Mouse (Mus musculus) hindbrain, embryonic 11.5 days (tissue): ENCODE data around the gene Hivep3. TPM values are rescaled to one million over a fixed set of nuclear protein-coding genes. Genes with fewer than 3 reads are reported as not detected.

Experiments
- ATAC-seq: fragments of 200-750 bp; cut with Nextera tagmentation; 2 replicates; pipeline ENCODE4 v1.8.0; 2017; ENCODE audit warnings: mild to moderate bottlenecking, moderate TSS enrichment, moderate library complexity; ENCODE audit not compliant: low FRiP score
- DNase-seq: peaks from one replicate; pipeline ENCODE4 v3.0.0-alpha.2; 2015; ENCODE audit warnings: low spot score
- H3K27ac ChIP-seq: fragments of 300-500 bp; sonication (generic); 2 replicates; pipeline ENCODE4 v1.5.1; 2014; ENCODE audit warnings: mild to moderate bottlenecking, low read depth, low read length
- H3K27me3 ChIP-seq: fragments of 300-500 bp; sonication (generic); 2 replicates; pipeline ENCODE4 v1.6.1; 2014; ENCODE audit warnings: mild to moderate bottlenecking, low read length, moderate library complexity, mixed read lengths; ENCODE audit not compliant: control insufficient read depth, insufficient read depth
- H3K36me3 ChIP-seq: fragments of 300-500 bp; sonication (generic); 2 replicates; pipeline ENCODE4 v1.6.1; 2014; ENCODE audit warnings: mild to moderate bottlenecking, low read length, moderate library complexity, mixed read lengths; ENCODE audit not compliant: control insufficient read depth, insufficient read depth
- H3K4me1 ChIP-seq: fragments of 300-500 bp; sonication (generic); replicated peaks from 2 replicates; pipeline ENCODE4 v1.6.1; 2014; ENCODE audit warnings: low read length, mixed read lengths; ENCODE audit not compliant: control insufficient read depth, insufficient read depth
- H3K4me2 ChIP-seq: fragments of 300-500 bp; sonication (generic); replicated peaks from 2 replicates; pipeline ENCODE4 v1.6.1; 2014; ENCODE audit warnings: mild to moderate bottlenecking, low read depth, low read length
- H3K4me3 ChIP-seq: fragments of 300-500 bp; sonication (generic); 2 replicates; pipeline ENCODE4 v1.5.1; 2014; ENCODE audit warnings: low read depth, low read length
- H3K9ac ChIP-seq: fragments of 300-500 bp; sonication (generic); 2 replicates; pipeline ENCODE4 v1.6.1; 2014; ENCODE audit warnings: low read depth, low read length
- H3K9me3 ChIP-seq: fragments of 300-500 bp; sonication (generic); 2 replicates; pipeline ENCODE4 v1.6.1; 2016; ENCODE audit warnings: low read length; ENCODE audit not compliant: control insufficient read depth
- WGBS: fragments of 180-500 bp; shearing (Covaris S2); extraction: QIAGEN DNeasy Blood & Tissue Kit; methylation state at CpG from one replicate; pipeline ENCODE4 v1.1.7; 2014; 5-methylcytosine and 5-hydroxymethylcytosine counted together
- polyA plus RNA-seq: library from polyadenylated mRNA; unstranded; fragments of >200 nt; fragmentation: Nextera tagmentation; extraction: Ambion mirVana; gene quantifications from 2 replicates; pipeline ENCODE4 v1.2.1, GENCODE M21; 2014

Gene Hivep3
- polyA plus RNA-seq, 1 experiment from 2014 or later, result 1.8 TPM

DNA sequence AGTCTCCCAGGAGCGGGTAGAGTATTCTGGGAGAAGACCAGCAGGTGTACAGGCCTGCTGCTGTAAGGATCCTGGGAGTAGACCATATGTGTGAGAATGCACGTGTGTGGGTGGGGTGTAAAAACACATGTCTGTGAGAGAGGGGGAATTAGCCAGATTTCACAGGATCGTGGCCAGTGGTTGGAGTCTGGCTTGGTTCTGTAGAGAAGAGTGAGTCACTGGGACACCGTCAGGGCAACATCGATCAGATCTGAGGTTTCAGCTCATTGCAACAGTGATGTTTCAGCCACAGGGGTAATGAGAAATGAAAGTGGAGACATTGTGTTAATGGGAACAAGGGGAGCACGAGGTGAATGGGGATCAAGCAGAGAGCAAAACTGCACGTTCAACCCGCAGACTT, 189.4 kb downstream of the Hivep3 start:
- Histone ChIP-seq H3K36me3 (no peaks in the 10 kb centered on the region), H3K27me3 (no peaks in the 10 kb centered on the region), H3K9ac (no peak overlapping the region), H3K4me2 (no peak overlapping the region), H3K27ac (no peak overlapping the region), H3K9me3 (no peaks in the 10 kb centered on the region), H3K4me1 (no peaks in the 10 kb centered on the region), H3K4me3 (no peak overlapping the region)
- DNase-seq, result no peak
- ATAC-seq, result no peak
- 93% methylated on average over 8 of the region's 8 CpGs for WGBS

DNA sequence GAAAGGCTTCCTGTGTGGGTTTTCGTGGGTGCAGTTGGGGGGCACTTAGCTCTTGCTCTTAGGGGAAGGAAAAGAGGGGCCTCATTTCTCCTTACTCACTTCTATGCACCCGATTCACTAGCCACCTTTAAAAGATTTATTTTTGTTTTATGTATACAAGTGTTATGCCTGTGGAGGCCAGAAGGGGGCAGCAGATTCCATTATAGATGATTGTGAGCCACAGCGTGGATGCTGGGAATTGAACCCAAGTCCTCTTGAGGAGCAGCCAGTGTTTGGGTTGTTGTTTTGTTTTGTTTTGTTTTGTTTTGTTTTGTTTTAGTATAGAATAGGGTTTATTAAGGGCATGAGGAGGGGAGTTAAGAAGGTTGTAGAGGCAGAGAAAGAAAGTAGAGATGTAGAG, 189.8 kb downstream of the Hivep3 start:
- DNase-seq (no peak), ATAC-seq (no peak)
- Histone ChIP-seq H3K27ac (no peak overlapping the region), H3K27me3 (no peaks in the 10 kb centered on the region), H3K4me3 (no peak overlapping the region), H3K9ac (no peak overlapping the region), H3K4me2 (no peak overlapping the region), H3K36me3 (no peaks in the 10 kb centered on the region), H3K4me1 (no peaks in the 10 kb centered on the region), H3K9me3 (no peaks in the 10 kb centered on the region)
- WGBS, result 86% methylated on average over 3 of the region's 3 CpGs

DNA sequence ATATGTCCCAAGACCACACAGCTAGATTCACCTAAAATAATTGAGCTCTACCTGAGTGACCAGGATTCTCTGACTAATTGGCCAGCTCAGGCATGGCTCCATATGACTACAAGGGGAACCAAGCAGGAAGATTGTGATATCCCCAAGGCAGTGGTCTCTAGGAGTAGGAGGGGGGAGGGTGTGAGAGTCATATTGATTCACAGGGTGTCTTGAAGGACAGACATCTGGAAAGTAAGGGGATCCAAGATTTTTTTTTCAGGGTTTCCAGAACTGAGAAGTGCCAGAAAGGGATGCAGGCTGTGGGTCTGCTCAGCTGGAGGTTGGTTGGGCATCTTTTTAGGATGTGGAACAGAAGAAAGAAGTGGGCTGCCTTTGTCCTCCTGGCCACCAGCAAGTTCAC, 191.5 kb downstream of the Hivep3 start:
- H3K4me1 ChIP-seq, result no peaks in the 10 kb centered on the region
- DNase-seq (no peak), ATAC-seq (no peak)
- H3K36me3 ChIP-seq, result no peaks in the 10 kb centered on the region
- no peaks in the 10 kb centered on the region for H3K9me3 ChIP-seq
- no peak overlapping the region for H3K4me2 ChIP-seq
- H3K4me3 ChIP-seq, result no peak overlapping the region
- no peak overlapping the region for H3K9ac ChIP-seq
- no peak overlapping the region for H3K27ac ChIP-seq
- H3K27me3 ChIP-seq, result no peaks in the 10 kb centered on the region

DNA sequence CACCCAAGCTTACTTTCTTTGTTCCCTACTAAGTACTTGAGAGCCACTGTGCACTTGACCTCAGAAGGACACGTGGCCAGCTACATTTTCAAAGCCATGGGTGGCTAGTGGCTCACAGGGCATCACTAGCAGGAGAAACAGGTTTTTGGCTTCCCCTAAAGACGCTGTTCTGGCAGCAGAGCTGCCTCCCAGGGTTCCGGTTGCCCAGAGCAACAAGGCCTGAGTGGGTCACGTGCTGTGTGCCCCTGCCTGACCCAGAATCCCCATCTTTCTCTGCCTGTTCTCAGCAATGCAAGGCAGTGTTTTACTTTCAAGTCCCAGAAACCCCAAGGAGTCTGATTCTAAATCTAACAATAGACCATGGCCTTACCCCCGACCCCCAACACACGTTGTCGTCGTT, 198.3 kb downstream of the Hivep3 start:
- Histone ChIP-seq H3K4me3 (no peak overlapping the region), H3K27me3 (no peaks in the 10 kb centered on the region), H3K4me1 (no peaks in the 10 kb centered on the region; the same call in 1 of the 2 replicates), H3K9ac (no peak overlapping the region), H3K4me2 (no peak overlapping the region), H3K9me3 (no peaks in the 10 kb centered on the region), H3K36me3 (no peaks in the 10 kb centered on the region), H3K27ac (0 out of 2 replicates have a peak overlapping the region, but pooled peaks have one; percentile 24)
- WGBS, result 28% methylated on average over 8 of the region's 8 CpGs
- DNase-seq (peak; percentile 57), ATAC-seq (peak; percentile 79)

DNA sequence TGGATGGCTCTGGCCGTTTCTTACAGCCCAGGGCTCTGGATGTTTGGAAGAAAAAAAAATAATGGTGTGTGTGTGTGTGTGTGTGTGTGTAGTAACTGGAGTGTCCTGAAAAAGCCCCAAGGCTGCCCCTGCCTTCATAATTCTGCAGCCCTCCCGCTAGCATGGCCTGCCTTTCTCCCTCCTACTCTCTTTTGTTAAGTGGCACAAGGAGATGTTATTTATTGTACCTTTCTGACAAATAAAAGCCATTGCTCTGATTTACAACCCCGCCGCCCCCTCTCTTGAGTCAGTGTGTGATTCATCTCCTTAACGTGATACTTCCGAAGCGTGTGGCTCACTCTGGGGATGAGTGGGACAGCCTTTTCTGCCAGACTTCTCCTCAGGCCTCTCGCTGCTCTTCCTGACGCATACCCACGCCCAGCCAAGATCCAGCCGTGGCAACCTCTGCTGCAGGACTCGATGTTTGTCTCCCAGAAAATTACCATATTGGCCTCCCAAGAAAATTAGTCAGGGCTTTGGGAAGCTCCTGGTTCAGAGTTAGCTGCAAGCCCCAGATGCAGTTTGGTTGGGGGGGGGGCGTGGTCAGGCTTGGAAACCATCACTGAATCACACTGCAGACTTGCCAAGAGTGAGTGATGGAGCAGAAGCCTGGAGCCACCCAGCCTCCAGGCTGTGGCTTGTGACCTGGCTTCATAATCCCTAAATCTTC, 199.1 kb downstream of the Hivep3 start:
- no peak overlapping the region for H3K4me2 ChIP-seq
- no peak overlapping the region for H3K4me3 ChIP-seq
- H3K4me1 ChIP-seq, result no peaks in the 10 kb centered on the region; the same call in 1 of the 2 replicates
- peak; percentile 74 for ATAC-seq
- peak; percentile 16 for DNase-seq
- H3K36me3 ChIP-seq, result no peaks in the 10 kb centered on the region
- no peaks in the 10 kb centered on the region for H3K9me3 ChIP-seq
- 41% methylated on average over 13 of the region's 13 CpGs for WGBS
- H3K9ac ChIP-seq, result no peak overlapping the region
- H3K27me3 ChIP-seq, result no peaks in the 10 kb centered on the region
- 0 out of 2 replicates have a peak overlapping the region, but pooled peaks have one; percentile 39 for H3K27ac ChIP-seq

DNA sequence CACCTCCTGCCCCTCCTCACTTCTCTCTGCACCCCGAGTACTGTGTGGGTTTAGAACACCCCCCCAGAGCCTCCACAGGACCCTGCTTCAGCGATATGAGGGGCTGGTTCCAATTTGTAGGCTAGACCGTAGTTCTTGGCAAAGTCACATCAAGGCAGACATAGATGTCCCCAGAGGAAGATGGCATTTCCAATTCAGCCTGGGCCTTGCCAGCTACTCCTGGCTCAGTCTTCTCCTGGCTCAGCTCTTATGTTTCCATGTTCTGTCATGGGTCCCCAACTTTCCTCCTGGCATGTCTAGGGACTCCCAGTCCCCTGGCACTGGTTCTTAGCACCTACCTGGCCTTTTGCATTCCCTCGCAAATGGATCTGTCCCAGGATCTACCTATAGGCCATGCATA, 201.3 kb downstream of the Hivep3 start:
- ATAC-seq (no peak), DNase-seq (no peak)
- Histone ChIP-seq H3K9me3 (no peaks in the 10 kb centered on the region), H3K27ac (no peak overlapping the region), H3K4me2 (no peak overlapping the region), H3K4me1 (no peaks in the 10 kb centered on the region; the same call in 1 of the 2 replicates), H3K4me3 (no peak overlapping the region), H3K9ac (no peak overlapping the region), H3K27me3 (no peaks in the 10 kb centered on the region), H3K36me3 (no peaks in the 10 kb centered on the region)
- WGBS, result 80% methylated on average over 4 of the region's 4 CpGs

DNA sequence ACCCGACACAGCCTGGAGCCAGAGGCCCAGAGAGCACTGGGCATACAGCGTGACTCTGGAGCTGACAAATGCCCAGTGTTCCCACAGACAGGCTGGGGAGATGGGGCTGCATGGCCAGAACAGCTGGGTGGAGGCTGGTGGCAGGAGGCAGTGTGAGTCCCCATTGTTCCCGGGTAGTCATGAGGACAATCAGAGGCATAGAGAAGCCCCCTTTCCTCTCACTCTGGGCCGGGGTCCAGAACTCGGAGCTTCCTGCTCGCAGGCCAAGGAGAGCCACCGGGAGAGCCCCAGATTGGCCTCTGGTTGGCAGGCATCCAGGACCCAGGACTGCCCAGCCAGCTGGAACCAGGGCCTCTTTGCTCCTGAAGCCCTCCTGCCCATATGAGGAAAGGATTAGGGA, 204.3 kb downstream of the Hivep3 start:
- no peak for DNase-seq

DNA sequence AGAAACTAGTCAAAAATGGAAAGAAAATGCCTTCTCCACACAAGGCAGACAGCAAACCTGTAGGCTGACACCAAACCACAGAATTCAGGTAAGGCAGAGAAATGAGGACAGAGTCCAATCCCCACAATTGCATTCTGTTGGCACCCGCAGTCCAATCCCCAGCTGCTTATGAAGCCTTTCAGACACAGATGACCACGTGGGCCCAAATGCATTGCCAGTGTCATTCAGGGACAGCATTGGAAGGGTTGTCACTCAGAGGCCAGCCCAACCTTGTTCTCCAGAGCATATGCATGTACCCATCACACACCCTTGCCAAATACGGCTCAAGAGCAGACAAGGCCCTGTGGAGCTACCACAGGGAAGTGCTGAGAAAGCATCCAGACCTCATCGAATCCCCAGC, 204.9 kb downstream of the Hivep3 start:
- no peaks in the 10 kb centered on the region for H3K27me3 ChIP-seq
- 88% methylated on average over 4 of the region's 4 CpGs for WGBS
- ATAC-seq (no peak), DNase-seq (no peak)
- no peaks in the 10 kb centered on the region for H3K9me3 ChIP-seq
- H3K4me3 ChIP-seq, result no peak overlapping the region
- no peaks in the 10 kb centered on the region for H3K36me3 ChIP-seq
- no peak overlapping the region for H3K27ac ChIP-seq
- H3K4me1 ChIP-seq, result no peaks in the 10 kb centered on the region
- no peak overlapping the region for H3K4me2 ChIP-seq
- no peak overlapping the region for H3K9ac ChIP-seq

More for the DNA sequence above, 204.3 kb downstream of the Hivep3 start:
- Histone ChIP-seq H3K27me3 (no peaks in the 10 kb centered on the region), H3K27ac (no peak overlapping the region), H3K36me3 (no peaks in the 10 kb centered on the region), H3K9ac (no peak overlapping the region), H3K4me2 (no peak overlapping the region), H3K4me1 (no peaks in the 10 kb centered on the region; the same call in 1 of the 2 replicates), H3K9me3 (no peaks in the 10 kb centered on the region), H3K4me3 (no peak overlapping the region)
- no peak for ATAC-seq
- 71% methylated on average over 7 of the region's 7 CpGs for WGBS

DNA sequence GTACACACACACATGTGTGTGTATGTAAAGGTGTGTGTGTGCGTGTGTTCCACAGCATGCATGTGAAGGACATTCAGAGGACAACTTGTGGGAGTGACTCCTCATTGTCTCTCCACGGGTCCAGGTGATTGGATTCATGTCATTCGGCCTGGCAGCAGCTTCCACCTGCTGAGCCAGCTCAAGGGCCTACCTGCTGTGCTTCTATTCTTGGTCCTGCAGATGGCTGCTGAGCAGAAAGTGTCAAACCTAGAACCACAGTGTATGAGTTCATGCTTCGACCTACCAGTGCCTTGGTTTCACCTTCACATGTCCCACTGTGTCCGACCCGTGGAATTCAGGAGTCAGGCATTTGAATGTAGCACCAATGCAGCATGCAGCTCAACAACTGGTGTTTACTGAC, 206.2 kb downstream of the Hivep3 start:
- Histone ChIP-seq H3K4me3 (no peak overlapping the region), H3K4me1 (no peaks in the 10 kb centered on the region), H3K4me2 (no peak overlapping the region), H3K27me3 (no peaks in the 10 kb centered on the region), H3K9ac (no peak overlapping the region), H3K36me3 (no peaks in the 10 kb centered on the region), H3K9me3 (no peaks in the 10 kb centered on the region), H3K27ac (no peak overlapping the region)
- DNase-seq, result no peak
- WGBS, result 83% methylated on average over 6 of the region's 6 CpGs
- ATAC-seq, result no peak
